Mouse (Mus musculus): ENCODE measurements around the gene Shisal1.

Shisal1 gene

GRCm38 (mm10) chr15:84423781-84424180 lies 23.1 kb downstream of the Shisal1 start:
- no peak for DNase-seq

DNA sequence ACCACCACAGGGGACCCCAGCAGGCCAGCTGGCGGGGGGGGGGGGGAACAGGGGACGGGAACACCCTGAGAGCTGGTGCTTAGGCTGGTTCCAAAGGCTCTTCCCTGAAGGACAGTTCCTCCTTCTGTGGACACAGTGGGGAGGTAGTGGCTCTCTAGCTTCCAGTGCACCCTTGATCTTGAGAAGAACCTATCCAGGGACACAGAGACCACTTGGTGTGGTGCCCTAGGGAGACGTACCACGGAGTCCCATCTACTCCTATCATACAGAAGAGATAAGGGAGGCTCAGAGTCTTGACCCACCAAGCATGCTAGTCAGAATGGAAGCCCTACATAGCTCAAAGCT lies 28.7 kb downstream of the Shisal1 start:
- DNase-seq = no peak

GRCm38 (mm10) chr15:84417592-84418265 lies 29.2 kb downstream of the Shisal1 start:
- DNase-seq = peak; percentile 67

GRCm38 (mm10) chr15:84417017-84417416 lies 29.9 kb downstream of the Shisal1 start:
- DNase-seq = no peak

- peak; percentile 32 for DNase-seq
These were observed 32.7 kb downstream of the Shisal1 start for GRCm38 (mm10) chr15:84414040-84414848.

DNA sequence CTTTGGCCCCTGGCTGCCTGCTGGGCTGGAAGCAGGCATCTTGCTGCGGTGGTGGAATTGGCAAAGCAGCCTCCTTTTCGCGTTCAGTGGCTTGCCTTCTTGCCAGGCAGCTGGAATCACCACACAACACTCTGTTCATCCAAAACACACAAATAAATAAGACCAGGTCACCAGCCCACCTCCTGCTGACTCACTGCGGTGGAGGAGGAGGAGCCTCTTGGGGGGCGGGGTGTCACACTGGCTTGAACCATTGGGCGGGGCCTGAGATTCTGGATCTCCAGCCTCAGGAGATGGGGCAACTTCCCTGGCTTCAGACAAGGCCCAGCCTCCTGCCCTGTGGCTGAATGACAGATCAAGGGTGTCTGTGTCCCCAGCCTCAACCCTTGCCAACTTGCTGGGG lies 34.5 kb downstream of the Shisal1 start:
- DNase-seq = peak; percentile 68

- peak; percentile 38 for DNase-seq
These were observed 36.8 kb downstream of the Shisal1 start for GRCm38 (mm10) chr15:84410052-84410451.

DNA sequence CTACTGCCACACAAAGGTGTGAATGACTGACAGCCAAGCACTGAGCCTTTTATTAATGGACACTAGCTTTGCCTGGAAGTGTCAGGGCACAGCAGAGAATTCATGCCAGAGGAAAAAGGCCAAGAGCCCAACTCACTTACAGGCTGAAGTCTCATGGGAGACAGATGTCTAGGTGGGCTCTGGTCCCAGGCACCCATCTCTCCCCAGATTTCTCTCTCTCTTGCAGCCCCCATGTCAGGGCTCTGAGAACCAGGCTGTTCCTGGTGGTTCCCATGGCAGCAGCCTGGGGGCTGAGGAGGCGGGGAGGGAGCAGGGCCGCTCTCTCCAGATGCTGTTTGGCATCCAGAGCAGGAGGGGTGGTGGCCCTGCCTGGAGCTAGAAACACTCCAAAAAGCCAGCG lies 38.3 kb downstream of the Shisal1 start:
- no peak for DNase-seq

DNA sequence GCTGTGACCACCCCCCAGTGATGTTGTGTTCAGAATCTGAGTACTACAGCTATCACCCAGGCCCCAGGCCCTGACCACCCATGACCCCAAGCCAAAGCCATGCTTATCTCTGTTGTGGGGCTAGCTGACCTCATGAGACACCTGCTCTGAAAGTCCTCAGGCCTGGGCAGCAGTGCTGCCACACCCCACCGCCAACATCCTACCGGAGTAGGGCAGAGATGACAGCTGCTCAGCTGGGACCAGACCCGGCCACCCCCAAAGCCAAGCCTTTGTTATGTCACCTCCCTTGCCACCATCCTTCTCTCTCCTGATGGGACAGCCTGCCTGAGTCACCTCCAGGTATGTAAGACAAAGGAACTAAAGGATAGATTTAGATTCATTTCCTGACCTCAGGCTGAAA lies 41.1 kb downstream of the Shisal1 start:
- no peak for DNase-seq

GRCm38 (mm10) chr15:84403454-84404113 lies 43.3 kb downstream of the Shisal1 start:
- DNase-seq = no peak

DNA sequence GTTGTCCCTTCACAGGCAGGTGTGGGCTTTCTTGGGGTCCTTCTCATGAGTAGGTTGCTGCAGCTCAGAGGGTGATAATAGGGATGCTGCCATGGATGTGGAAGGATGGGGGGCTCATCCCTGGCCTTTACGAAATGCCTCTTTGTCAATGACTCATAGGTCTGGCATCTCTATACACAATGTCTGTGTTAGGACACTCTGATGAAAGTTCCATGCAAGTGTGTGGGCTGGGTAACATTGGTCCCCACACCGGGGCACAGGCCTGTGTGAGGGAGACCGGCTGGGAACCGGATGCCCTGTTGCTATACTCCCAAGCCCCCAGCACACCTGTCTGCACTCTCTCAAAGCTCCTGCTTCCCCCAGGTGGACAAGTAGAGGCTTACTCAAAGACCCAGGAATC lies 48.3 kb downstream of the Shisal1 start:
- no peak for DNase-seq

DNA sequence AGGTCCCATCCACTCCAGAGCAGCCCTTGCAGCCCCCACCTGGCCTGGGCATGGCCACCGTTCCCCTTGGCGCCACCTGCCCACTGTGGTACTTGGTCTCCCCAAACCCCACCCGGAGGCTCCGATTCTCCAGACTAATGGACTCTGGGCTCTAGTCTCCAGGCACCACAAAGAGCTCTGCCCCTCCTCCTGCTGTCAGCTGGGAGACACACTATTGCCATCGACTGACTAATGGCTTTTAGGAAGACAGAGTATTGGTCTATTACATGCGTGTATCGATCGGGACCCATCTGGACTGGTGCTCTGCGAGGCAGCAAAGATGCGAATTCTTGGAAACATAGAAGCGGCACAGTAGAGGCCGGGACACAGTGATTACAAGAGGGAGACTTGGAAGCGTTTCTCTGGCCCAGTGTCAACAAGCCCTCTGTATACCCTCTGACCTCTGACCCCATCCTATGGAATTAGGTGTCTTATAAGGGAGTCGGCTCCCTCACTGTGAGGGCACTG lies 49.2 kb downstream of the Shisal1 start:
- peak; percentile 37 for DNase-seq

DNA sequence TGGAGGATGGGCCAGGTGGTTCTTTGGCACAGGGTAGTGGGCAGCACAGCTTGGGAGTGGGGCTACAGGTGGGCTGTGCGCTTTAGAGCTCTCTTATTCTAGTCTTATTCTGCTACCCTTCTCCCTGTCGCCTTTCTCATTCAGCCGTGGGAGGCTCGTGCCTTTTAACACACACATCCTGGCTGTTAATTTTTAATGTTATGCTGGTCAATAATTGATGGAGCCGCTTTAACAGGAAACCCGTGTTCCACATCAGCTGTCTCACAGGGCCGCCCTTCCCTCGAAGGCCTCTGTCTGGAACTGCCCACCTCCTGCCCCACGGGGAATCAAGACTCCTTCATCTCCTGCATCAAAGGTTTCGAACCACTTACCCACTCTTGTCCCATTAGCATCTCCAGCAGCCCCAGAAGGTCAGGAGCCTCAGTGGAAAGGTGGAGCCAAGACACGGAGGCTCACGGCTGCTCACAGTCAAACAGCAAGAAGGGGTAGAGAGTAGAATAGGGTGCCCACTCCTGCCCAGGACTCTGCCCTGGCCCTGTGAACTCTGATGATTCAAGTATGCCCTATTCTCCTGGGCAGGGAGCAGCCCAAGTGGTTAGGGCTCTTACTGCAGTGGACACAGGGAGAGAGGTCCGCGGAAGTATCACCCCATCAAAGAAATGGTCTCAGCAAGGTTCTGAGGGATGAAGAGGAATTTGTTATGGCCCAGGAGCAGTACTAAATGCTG lies 51.4 kb downstream of the Shisal1 start:
- no peak for DNase-seq

DNA sequence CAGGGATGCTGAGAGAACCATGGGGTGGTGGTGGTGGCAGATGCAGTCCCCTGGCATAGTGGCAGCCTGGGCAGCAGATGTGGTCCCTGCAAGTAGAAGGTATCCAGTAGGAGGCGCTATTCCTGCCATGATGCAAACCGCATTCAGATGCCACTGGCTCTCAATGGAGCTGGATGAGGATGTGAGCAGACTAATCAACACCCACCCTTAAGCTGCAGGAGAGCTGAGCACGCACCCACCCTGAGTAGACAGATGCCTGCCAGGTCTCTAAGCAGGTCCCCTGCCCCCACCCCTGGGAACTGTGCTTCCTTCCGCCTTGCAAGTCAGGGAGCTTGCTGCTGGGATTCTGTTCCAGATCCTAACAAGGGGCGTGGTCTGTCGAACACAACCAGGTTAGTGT lies 53.6 kb downstream of the Shisal1 start:
- DNase-seq = peak; percentile 47

- no peak for DNase-seq
These were observed 54.1 kb downstream of the Shisal1 start for GRCm38 (mm10) chr15:84392840-84393239.

- DNase-seq = no peak
These were observed 54.8 kb downstream of the Shisal1 start for GRCm38 (mm10) chr15:84392131-84392530.

DNA sequence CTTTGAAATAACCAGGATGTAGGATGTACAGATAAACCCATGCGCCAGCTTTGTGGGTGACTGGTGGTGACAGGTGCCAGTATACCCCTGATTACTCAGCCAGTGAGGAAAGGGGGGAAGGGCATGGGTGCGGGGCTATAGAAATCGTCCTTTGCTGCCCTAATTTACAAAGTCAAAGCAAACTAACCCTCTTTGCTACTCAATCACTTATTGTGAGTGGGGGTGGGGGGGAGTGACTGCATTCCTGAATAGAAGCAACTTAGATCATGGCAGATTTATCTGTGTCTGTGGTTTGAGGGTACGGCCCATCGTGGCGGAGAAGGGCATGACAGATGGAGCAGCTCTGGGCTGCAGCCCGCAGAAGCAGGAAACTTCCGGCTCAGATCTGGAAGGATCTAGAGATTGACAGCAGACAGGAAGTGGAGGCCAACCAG lies 58.2 kb downstream of the Shisal1 start:
- DNase-seq = no peak

- DNase-seq = no peak
These were observed 60.8 kb downstream of the Shisal1 start for GRCm38 (mm10) chr15:84385995-84386565.

- no peak for DNase-seq
These were observed 62.8 kb downstream of the Shisal1 start for GRCm38 (mm10) chr15:84384066-84384465.

DNA sequence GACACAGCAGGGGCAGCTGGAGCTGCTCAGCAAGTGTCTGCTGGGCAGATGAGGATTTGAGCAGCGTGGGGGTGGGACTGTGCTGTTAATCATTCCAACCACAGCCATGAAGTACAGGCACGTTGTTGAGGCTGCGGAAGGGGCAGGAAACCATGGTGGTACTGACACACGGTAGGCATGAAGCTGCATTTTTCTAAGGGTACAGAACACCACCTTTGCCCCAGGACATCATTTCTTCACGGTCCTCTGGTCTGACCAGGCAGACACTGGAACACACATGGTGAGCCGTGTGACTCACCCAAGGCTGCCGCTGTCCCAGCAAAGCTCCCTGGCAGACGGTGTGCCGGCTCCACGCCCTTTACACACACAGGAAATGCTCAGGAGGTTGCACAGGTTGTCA lies 66.7 kb downstream of the Shisal1 start:
- DNase-seq = no peak

- no peak for DNase-seq
These were observed 68.2 kb downstream of the Shisal1 start for GRCm38 (mm10) chr15:84378734-84379133.

DNA sequence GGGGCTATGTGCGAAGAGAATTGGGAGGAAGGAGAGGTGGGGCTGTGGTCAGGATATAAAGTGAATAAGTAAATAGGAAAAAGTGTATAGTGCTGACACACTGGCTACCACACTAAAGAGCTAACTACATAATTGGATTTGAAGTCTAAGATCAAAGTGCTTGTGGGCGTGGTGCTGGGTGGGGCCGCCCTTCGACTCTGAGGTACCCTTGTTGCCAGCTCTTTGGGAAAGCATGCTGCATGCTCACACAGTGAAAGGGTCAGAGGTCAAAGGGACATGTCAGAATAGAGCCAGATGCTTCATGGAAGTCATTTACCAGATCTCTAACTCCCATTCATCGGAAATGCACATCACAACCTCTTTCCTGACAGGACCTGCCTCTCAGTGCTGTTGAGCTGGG lies 74.1 kb downstream of the Shisal1 start:
- no peak for DNase-seq

DNA sequence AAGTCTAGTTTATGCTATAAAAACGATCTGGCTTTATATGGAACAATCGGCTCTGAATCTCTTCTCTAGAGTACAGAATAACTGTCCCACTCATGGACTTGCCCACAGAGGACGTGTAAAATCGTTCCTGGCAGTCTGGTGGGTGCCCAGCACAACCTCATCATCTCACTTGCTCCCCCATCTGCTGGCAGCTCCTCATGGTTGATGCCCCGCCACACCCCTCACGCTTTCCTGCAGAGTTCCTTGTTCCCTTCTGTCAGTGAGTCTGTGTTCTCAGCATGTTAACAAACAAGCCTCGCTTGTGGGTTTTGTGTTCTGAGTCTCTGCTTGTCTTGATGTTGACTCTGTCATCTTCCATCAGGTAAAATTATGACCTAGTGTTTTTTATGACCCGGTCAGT lies 79.5 kb downstream of the Shisal1 start:
- no peak for DNase-seq
